Mouse (Mus musculus): ENCODE data around the gene Ccnk.

DNA sequence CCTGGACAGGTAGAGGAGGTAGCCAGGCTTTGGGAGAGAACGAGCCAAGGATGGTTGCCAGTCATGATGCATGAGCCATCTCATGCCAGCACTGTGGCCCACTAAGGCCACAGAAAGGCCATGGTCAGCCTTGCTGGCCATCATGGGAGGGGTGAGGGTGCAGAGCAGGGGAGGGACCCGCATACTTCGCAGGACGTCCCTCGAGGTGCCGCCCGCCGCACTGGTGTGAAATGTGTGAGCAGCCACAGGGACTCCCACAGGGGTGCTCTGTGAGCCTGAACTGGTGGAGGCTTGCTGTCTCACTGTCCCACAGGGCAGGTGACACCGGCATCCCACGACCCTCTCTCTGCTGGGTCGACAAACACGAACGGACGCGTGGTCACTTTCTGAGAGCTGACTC lies 31.2 kb downstream of the Ccnk start:
- TF ChIP-seq CTCF (IDR thresholded peaks at IDR 0.05; ENCODE audit: low read depth) (no peak), EP300 (IDR thresholded peaks at IDR 0.05; ENCODE audit: low read depth) (no peak)
